Mouse (Mus musculus) liver, embryonic 14.5 days (tissue): ENCODE results near the gene Tomm6. TPM values are rescaled to one million over a fixed set of nuclear protein-coding genes. Genes with fewer than 3 reads are reported as not detected.
"Not testable (repeated sequence)": the region's sequence is repeated elsewhere in the genome, so short reads cannot be mapped to it uniquely, and the experiment has no call there.

Experiments used
- ATAC-seq: fragments of 200-750 bp; cut with Nextera tagmentation; 2 replicates; pipeline ENCODE4 v1.8.0; 2017; ENCODE audit warnings: moderate number of reproducible peaks, mild to moderate bottlenecking, moderate library complexity; ENCODE audit not compliant: insufficient read depth
- DNase-seq, 3 experiments: peaks; one replicate each; pipeline ENCODE4 v3.0.0-alpha.2; 2012 to 2013; ENCODE audit warnings: low read depth in 3 of 3, low spot score in 3 of 3
- H3K27ac ChIP-seq: fragments of 300-500 bp; sonication (generic); 2 replicates; pipeline ENCODE4 v1.5.1; 2014; ENCODE audit warnings: moderate library complexity, mild to moderate bottlenecking, control low read depth, inconsistent platforms
- H3K27me3 ChIP-seq: fragments of 300-500 bp; sonication (generic); 2 replicates; pipeline ENCODE4 v1.6.1; 2014; ENCODE audit warnings: mild to moderate bottlenecking, low read length, moderate library complexity; ENCODE audit not compliant: control insufficient read depth, insufficient read depth
- H3K36me3 ChIP-seq: fragments of 300-500 bp; sonication (generic); replicated peaks from 2 replicates; pipeline ENCODE4 v1.6.1; 2014; ENCODE audit warnings: low read depth; ENCODE audit not compliant: control insufficient read depth, insufficient read depth
- H3K4me1 ChIP-seq, 2 experiments: fragments of 200-500 bp in 1 of 2; fragments of 300-500 bp in 1 of 2; sonication (generic) in 1 of 2; replicated peaks; 2 replicates each; pipeline ENCODE4 v1.6.1; 2012 to 2014; ENCODE audit warnings: antibody characterized with exemption in 1 of 2, inconsistent platforms in 1 of 2, low read length in 1 of 2; ENCODE audit not compliant: control insufficient read depth in 2 of 2, insufficient read depth in 2 of 2
- H3K4me2 ChIP-seq: fragments of 300-500 bp; sonication (generic); 2 replicates; pipeline ENCODE4 v1.6.1; 2014; ENCODE audit warnings: low read depth, mild to moderate bottlenecking, control low read depth, moderate library complexity
- H3K4me3 ChIP-seq, 2 experiments: fragments of 200-500 bp in 1 of 2; fragments of 300-500 bp in 1 of 2; sonication (generic) in 1 of 2; 2 replicates each; pipeline ENCODE4 v1.5.1; 2012 to 2014; ENCODE audit warnings: low read depth in 2 of 2, low read length in 2 of 2, mild to moderate bottlenecking in 2 of 2, control low read depth in 1 of 2, inconsistent platforms in 1 of 2, moderate library complexity in 1 of 2; ENCODE audit not compliant: insufficient read depth in 1 of 2
- H3K9ac ChIP-seq: fragments of 300-500 bp; sonication (generic); replicated peaks from 2 replicates; pipeline ENCODE4 v1.6.1; 2014; ENCODE audit warnings: mild to moderate bottlenecking, control low read depth, moderate library complexity
- H3K9me3 ChIP-seq: fragments of 300-500 bp; sonication (generic); 2 replicates; pipeline ENCODE4 v1.6.1; 2016; ENCODE audit warnings: low read length, mixed read lengths; ENCODE audit not compliant: control insufficient read depth
- CTCF ChIP-seq: IDR thresholded peaks from 2 replicates; pipeline ENCODE4 v1.5.1; 2016; ENCODE audit warnings: antibody characterized with exemption, low read depth, control low read depth
- EP300 ChIP-seq: IDR thresholded peaks from 2 replicates; pipeline ENCODE4 v1.6.1; 2016; ENCODE audit warnings: antibody characterized with exemption, low read depth
- whole genome bisulfite sequencing: fragments of 180-500 bp; shearing (Covaris S2); extraction: QIAGEN DNeasy Blood & Tissue Kit; methylation state at CpG from one replicate; pipeline ENCODE4 v1.1.7; 2014; ENCODE audit not compliant: insufficient replicate concordance; 5-methylcytosine and 5-hydroxymethylcytosine counted together
- polyA plus RNA-seq, 2 experiments: library from polyadenylated mRNA; depleted of rRNA in 1 of 2; stranded (reverse) in 1 of 2; unstranded in 1 of 2; fragments of >200 nt; fragmentation: Nextera tagmentation in 1 of 2; extraction: Ambion mirVana in 1 of 2; gene quantifications; 2 replicates each; pipeline versions ENCODE4 v1.2.1 to v1.2.3; 2012 to 2014

Gene Tomm6
- polyA plus RNA-seq, 2 experiments = 63.2 to 244 TPM

GRCm38 (mm10) chr17:47657901-47658300 lies 30.3 kb downstream of the Tomm6 start:
- Histone ChIP-seq H3K27ac (no peak overlapping the region), H3K9ac (no peak overlapping the region), H3K9me3 (no peaks in the 10 kb centered on the region), H3K27me3 (no peaks in the 10 kb centered on the region), H3K4me2 (no peak overlapping the region), H3K4me3 (no peak overlapping the region), H3K4me1 (no peaks in the 10 kb centered on the region), H3K36me3 (peaks cover 3% of the 10 kb centered on the region)
- ATAC-seq (no peak), DNase-seq (no peak)
- WGBS = 81% methylated on average over 4 of the region's 4 CpGs
- no peak for TF ChIP-seq EP300
- TF ChIP-seq CTCF = no peak

- Histone ChIP-seq H3K4me2 (no peak overlapping the region), H3K4me1 (no peaks in the 10 kb centered on the region), H3K4me3 (no peak overlapping the region), H3K27ac (no peak overlapping the region), H3K9ac (no peak overlapping the region), H3K36me3 (peaks cover 3% of the 10 kb centered on the region), H3K9me3 (no peaks in the 10 kb centered on the region), H3K27me3 (no peaks in the 10 kb centered on the region)
- DNase-seq (no peak), ATAC-seq (no peak)
- 79% methylated on average over 5 of the region's 5 CpGs for WGBS
- no peak for TF ChIP-seq CTCF
- TF ChIP-seq EP300 = no peak
These were observed 32.5 kb downstream of the Tomm6 start for GRCm38 (mm10) chr17:47655697-47656096.

- not testable (repeated sequence) for H3K4me1 ChIP-seq, H3K27me3 ChIP-seq, H3K4me2 ChIP-seq, H3K4me3 ChIP-seq, H3K27ac ChIP-seq, H3K9ac ChIP-seq, H3K9me3 ChIP-seq, ATAC-seq, H3K36me3 ChIP-seq, DNase-seq
- WGBS = 86% methylated on average over 8 of the region's 8 CpGs
These were observed 33.8 kb downstream of the Tomm6 start for GRCm38 (mm10) chr17:47654346-47654745.

DNA sequence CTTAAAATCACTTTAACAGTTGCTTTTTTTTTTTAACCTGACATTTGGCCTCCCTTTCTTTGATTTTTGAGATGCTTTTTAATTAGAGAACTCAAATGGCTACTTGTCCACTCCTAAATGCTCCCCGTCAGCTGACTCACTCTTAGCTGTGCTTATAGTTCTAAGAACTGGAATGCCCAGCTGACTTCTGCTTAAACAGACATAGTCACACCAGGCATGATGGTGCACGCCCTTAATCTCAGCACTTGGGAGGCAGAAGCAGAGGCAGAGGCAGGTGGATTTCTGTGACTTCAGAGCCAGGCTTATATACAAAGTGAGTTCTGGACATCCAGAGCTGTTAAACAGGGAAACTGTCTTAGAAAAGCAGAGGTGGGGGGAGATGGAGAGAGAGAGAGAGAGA lies 36.2 kb downstream of the Tomm6 start:
- 0 out of 4 replicates have a peak, but pooled peaks cover 0 to 2% of the 10 kb centered on the region in 2 experiments for H3K4me1 ChIP-seq
- no peak overlapping the region for H3K4me2 ChIP-seq
- no peak for DNase-seq
- ATAC-seq = no peak
- WGBS = 85% methylated on average over 2 of the region's 2 CpGs
- no peaks in the 10 kb centered on the region for H3K27me3 ChIP-seq
- H3K27ac ChIP-seq = no peak overlapping the region
- H3K9me3 ChIP-seq = no peaks in the 10 kb centered on the region
- no peak for TF ChIP-seq CTCF
- TF ChIP-seq EP300 = no peak
- no peak overlapping the region for H3K4me3 ChIP-seq
- H3K36me3 ChIP-seq = peaks cover 5% of the 10 kb centered on the region
- no peak overlapping the region for H3K9ac ChIP-seq

GRCm38 (mm10) chr17:47648966-47649365 lies 39.2 kb downstream of the Tomm6 start:
- Histone ChIP-seq H3K9me3 (no peaks in the 10 kb centered on the region), H3K4me2 (no peak overlapping the region), H3K4me1 (0 out of 4 replicates have a peak, but pooled peaks cover 2 to 3% of the 10 kb centered on the region in 2 experiments), H3K27me3 (no peaks in the 10 kb centered on the region), H3K27ac (no peak overlapping the region), H3K36me3 (peaks cover 5% of the 10 kb centered on the region), H3K9ac (no peak overlapping the region), H3K4me3 (no peak overlapping the region)
- TF ChIP-seq CTCF = no peak
- no peak for TF ChIP-seq EP300
- no peak for DNase-seq
- WGBS = 57% methylated on average over 4 of the region's 4 CpGs
- no peak for ATAC-seq
